Mouse (Mus musculus) forebrain, embryonic 14.5 days (tissue): ENCODE measurements around the gene Vps11. TPM values are rescaled to one million over a fixed set of nuclear protein-coding genes. Genes with fewer than 3 reads are reported as not detected.
"Not testable (repeated sequence)": the region's sequence is repeated elsewhere in the genome, so short reads cannot be mapped to it uniquely, and the experiment has no call there.

ENCODE experiments used
- ATAC-seq: fragments of 200-750 bp; cut with Nextera tagmentation; 2 replicates; pipeline ENCODE4 v1.8.0; 2017; ENCODE audit warnings: mild to moderate bottlenecking, moderate library complexity
- DNase-seq: peaks from one replicate; pipeline ENCODE4 v3.0.0-alpha.2; 2015; ENCODE audit warnings: low spot score
- H3K27ac ChIP-seq: fragments of 300-500 bp; sonication (generic); 2 replicates; pipeline ENCODE4 v1.5.1; 2014; ENCODE audit warnings: low read depth, mild to moderate bottlenecking, control low read depth, low read length, moderate library complexity
- H3K27me3 ChIP-seq: fragments of 300-500 bp; sonication (generic); replicated peaks from 2 replicates; pipeline ENCODE4 v1.6.1; 2014; ENCODE audit warnings: low read length, control low read depth, mixed read lengths; ENCODE audit not compliant: control insufficient read depth, insufficient read depth
- H3K36me3 ChIP-seq: fragments of 300-500 bp; sonication (generic); 2 replicates; pipeline ENCODE4 v1.6.1; 2014; ENCODE audit warnings: low read length, control low read depth; ENCODE audit not compliant: control insufficient read depth, insufficient read depth
- H3K4me1 ChIP-seq: fragments of 300-500 bp; sonication (generic); 2 replicates; pipeline ENCODE4 v1.6.1; 2014; ENCODE audit warnings: antibody characterized with exemption, low read length, control low read depth; ENCODE audit not compliant: control insufficient read depth, insufficient read depth
- H3K4me2 ChIP-seq: fragments of 300-500 bp; sonication (generic); 2 replicates; pipeline ENCODE4 v1.6.1; 2014; ENCODE audit warnings: mild to moderate bottlenecking, control low read depth, low read length
- H3K4me3 ChIP-seq: fragments of 300-500 bp; sonication (generic); 2 replicates; pipeline ENCODE4 v1.5.1; 2014; ENCODE audit warnings: low read depth, low read length, control low read depth
- H3K9ac ChIP-seq: fragments of 300-500 bp; sonication (generic); 2 replicates; pipeline ENCODE4 v1.6.1; 2014; ENCODE audit warnings: mild to moderate bottlenecking, low read length, control low read depth, moderate library complexity
- H3K9me3 ChIP-seq: fragments of 300-500 bp; sonication (generic); replicated peaks from 2 replicates; pipeline ENCODE4 v1.6.1; 2016; ENCODE audit warnings: low read length, control low read depth, mixed read lengths; ENCODE audit not compliant: control insufficient read depth
- WGBS: fragments of 180-500 bp; shearing (Covaris S2); extraction: QIAGEN DNeasy Blood & Tissue Kit; methylation state at CpG from one replicate; pipeline ENCODE4 v1.1.7; 2014; 5-methylcytosine and 5-hydroxymethylcytosine counted together
- polyA plus RNA-seq: library from polyadenylated mRNA; unstranded; fragments of >200 nt; fragmentation: Nextera tagmentation; extraction: Ambion mirVana; gene quantifications from 2 replicates; pipeline ENCODE4 v1.2.1, GENCODE M21; 2014

Vps11 gene
- polyA plus RNA-seq, 1 experiment from 2014 or later = 33.3 TPM

DNA sequence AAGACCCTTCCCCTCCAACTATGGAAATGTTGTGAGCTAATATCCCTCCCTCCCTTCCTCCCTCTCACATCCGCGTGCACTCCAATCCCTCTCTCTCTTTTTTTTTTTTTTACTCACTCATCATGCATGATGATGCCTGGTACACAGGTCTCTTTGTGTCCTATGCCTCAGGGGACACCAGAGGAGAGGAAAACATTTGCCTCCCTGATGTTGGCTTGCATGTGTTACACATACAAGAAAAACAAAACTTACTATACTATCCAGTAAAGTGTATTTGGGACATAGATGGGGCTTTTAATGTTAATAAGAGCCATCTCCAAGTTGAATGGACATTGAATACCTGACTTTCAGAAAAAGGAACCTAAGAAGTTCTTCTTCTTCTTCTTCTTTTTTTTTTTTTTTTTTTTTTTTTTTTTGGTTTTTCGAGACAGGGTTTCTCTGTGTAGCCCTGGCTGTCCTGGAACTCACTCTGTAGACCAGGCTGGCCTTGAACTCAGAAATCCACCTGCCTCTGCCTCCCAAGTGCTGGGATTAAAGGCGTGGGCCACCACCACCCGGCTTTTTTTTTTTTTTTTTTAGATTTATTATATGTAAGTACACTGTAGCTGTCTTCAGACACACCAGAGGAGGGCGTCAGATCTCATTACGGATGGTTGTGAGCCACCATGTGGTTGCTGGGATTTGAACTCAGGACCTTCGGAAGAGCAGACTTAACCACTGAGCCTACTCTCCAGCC, 36.3 kb downstream of the Vps11 start:
- not testable (repeated sequence) for H3K27ac ChIP-seq, H3K27me3 ChIP-seq, ATAC-seq, H3K36me3 ChIP-seq, H3K9ac ChIP-seq, H3K9me3 ChIP-seq, H3K4me2 ChIP-seq, DNase-seq
- Histone ChIP-seq H3K4me1 (peaks cover 13% of the 10 kb centered on the region), H3K4me3 (peak overlapping the region; percentile 62; the same call in 1 of the 2 replicates)
- 59% methylated on average over 7 of the region's 8 CpGs for WGBS

DNA sequence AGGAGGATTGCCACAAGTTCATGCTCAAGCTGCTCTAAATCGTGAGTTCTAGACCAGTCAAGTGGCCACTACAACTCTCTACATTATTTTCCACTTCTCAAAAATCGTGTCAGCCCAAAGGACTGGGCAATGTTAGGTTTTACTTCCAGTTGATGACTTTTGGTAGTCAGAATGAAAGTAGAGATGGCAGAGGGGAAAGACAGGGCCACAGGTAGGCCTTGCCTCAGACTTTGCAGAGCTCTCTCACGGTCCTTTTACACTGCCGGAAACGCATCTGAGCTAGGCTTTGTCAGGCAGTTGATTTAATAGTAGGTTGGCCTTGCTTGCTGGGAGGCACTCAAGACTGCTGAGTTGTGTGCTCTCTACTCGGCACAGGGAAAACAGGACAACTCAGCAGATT, 37.3 kb downstream of the Vps11 start:
- no peaks in the 10 kb centered on the region for H3K9me3 ChIP-seq
- H3K27me3 ChIP-seq = no peaks in the 10 kb centered on the region
- no peak overlapping the region for H3K9ac ChIP-seq
- no peak overlapping the region for H3K27ac ChIP-seq
- DNase-seq (no peak), ATAC-seq (no peak)
- H3K4me2 ChIP-seq = no peak overlapping the region
- no peak overlapping the region for H3K4me3 ChIP-seq
- no peaks in the 10 kb centered on the region; the same call in 1 of the 2 replicates for H3K36me3 ChIP-seq
- WGBS = 81% methylated on average over 6 of the region's 6 CpGs
- H3K4me1 ChIP-seq = peaks cover 15% of the 10 kb centered on the region

DNA sequence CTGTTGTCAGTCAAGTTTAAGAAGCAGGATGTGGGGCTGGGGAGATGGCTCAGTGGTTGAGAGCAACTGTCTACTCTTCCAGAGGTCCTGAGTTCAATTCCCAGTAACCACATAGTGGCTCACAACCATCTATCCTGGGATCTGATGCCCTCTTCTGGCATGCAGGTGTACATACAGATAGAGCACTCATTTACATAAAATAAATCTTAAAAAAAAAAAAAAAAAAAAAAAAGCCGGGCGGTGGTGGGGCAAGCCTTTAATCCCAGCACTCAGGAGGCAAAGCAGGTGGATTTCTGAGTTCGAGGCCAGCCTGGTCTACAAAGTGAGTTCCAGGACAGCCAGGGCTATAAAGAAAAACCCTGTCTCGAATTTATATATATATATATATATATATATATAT, 37.8 kb downstream of the Vps11 start:
- not testable (repeated sequence) for H3K4me2 ChIP-seq, H3K9ac ChIP-seq, H3K4me3 ChIP-seq, H3K36me3 ChIP-seq, H3K27ac ChIP-seq, H3K9me3 ChIP-seq, DNase-seq, H3K27me3 ChIP-seq, ATAC-seq
- H3K4me1 ChIP-seq = peaks cover 20% of the 10 kb centered on the region
- 80% methylated on average over 3 of the region's 4 CpGs for WGBS

DNA sequence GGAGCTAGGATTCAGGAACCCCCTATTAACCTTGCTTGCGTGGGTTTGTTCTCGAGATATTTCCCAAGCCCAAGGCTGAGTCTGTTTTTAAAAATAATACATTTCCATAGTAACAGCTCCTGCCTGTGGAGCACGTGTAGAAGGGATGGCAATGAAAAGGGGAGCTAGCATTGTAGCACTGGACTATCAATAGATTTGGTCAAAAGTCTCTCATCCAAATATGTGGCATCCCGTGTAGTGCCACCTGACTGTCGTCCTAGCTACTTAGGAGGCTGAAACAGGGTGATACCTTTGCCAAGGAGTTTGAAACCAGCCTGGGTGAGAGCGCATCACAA, 40.7 kb downstream of the Vps11 start:
- Histone ChIP-seq H3K9me3 (no peaks in the 10 kb centered on the region), H3K9ac (peak overlapping the region; percentile 54), H3K4me3 (peak overlapping the region; percentile 92), H3K36me3 (peaks cover 13% of the 10 kb centered on the region), H3K4me2 (peak overlapping the region; percentile 86), H3K27me3 (no peaks in the 10 kb centered on the region), H3K4me1 (peaks cover 22% of the 10 kb centered on the region), H3K27ac (peak overlapping the region; percentile 17)
- WGBS = 27% methylated on average over 6 of the region's 6 CpGs
- peak; percentile 8; the same call in 1 of the 2 replicates for ATAC-seq
- DNase-seq = peak; percentile 37

DNA sequence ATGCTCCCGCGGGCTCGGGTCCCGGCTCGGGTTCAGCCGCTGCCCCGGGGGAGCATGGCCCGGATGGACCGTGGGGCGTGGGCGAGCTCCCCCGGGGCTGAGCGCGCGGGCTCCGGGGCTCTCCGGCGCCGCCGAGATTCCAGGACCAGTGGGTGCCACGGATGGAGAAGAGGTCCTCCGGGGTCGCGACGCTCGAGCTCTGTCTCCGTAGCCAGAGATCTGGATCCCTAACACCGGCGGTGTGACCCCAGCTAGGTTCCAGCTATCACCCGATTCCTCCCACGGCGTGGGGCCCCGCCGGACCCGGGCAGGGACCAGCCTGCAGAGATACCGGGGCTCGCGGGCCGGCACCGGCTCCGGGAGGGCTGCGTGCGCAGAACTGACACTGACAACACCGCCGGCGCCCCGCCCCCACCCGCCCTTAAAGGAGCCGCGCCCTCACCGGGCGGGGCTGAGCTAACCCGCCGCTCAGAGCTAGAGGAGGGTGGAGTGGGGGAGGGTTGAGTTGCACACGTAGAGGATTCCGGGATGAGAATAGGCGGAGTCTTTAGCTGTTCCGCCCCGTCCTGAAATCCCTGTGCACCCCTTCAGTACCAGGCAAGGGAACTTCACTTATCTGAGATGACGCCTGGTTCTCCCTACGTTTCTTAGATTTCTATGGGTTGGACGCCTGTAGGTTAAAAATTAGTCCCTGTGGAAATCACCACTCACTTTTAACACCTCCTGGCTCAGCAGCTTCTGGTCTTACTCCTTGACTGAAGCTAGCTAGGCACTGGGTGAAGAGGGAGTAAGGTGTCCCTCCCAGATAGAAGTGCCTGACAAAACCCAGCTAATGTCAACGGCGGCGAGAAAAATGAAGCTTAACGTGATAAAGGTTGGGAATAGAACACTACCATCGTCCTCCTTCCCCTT, 41.3 kb downstream of the Vps11 start, which contains the start of gene C2cd2l:
C2cd2l (minus strand) TSS at position 399 of the 912 bp plus-strand sequence.
- peak; percentile 99 for ATAC-seq
- peaks cover 22% of the 10 kb centered on the region for H3K4me1 ChIP-seq
- H3K36me3 ChIP-seq = peaks cover 19% of the 10 kb centered on the region
- H3K27me3 ChIP-seq = no peaks in the 10 kb centered on the region
- peak; percentile 99 for DNase-seq
- H3K4me3 ChIP-seq = peak within 1 kb of the TSS; percentile 92
- no peaks in the 10 kb centered on the region for H3K9me3 ChIP-seq
- H3K27ac ChIP-seq = peak within 1 kb of the TSS; percentile 74
- peak within 1 kb of the TSS; percentile 93 for H3K9ac ChIP-seq
- H3K4me2 ChIP-seq = peak within 1 kb of the TSS; percentile 86
- WGBS = under 1% methylated on average over 66 of the region's 67 CpGs

DNA sequence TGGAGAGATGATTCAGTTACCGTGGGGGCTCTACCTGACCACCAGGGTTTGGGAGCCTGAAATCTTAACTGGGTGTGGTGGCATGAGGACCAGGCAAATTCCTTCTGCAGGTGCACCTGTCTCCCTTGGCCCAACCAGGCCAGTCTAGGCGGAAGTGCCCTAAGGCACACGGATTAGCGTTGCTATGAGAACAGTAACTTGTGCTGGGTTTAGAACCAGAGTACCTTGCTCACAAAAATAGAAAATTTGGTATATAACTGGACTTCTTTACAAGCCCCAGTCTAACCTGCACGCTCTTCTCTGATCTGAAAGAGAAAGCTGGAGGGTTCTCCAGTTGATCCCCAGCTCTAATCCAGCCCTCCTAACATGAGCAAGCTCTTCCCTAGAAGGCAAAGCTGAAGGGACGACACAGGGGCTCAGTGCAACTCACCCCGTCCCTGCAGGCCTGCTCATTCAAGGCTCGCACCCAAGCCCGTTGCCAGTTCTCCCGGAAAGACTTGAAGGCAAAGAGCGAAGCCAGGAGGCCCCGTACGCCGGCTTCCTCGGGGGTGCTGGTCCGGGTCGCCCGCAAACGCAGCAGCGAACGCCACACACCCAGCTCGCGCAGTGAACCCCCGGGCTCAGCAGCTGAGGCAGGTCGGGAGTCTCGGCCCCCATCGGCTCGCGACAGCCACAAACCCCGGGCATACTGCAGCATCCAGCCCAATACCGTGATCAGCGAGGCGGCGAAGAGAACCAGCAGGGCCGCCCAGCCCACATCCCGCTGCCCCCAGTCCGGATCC, 42.2 kb downstream of the Vps11 start:
- Histone ChIP-seq H3K4me1 (peaks cover 22% of the 10 kb centered on the region), H3K9ac (peak overlapping the region; percentile 93), H3K27me3 (no peaks in the 10 kb centered on the region), H3K4me3 (peak overlapping the region; percentile 92), H3K27ac (peak overlapping the region; percentile 74), H3K4me2 (peak overlapping the region; percentile 86), H3K9me3 (no peaks in the 10 kb centered on the region), H3K36me3 (peaks cover 27% of the 10 kb centered on the region)
- ATAC-seq (peak; percentile 21; the same call in 1 of the 2 replicates), DNase-seq (no peak)
- 1% methylated on average over 37 of the region's 37 CpGs for WGBS

DNA sequence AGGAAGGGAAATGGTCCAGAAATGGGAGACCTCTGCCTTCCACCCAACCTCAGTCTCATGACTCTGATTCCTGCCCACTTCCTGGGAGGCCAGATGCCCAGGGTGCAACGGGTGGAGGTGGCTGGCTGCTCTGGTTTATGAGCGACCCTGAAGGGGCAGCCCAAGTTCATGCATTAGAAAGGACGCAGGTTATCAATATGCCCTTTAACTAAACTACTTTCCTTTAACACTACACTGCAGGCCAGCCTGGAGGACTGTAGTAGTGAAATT, 42.7 kb downstream of the Vps11 start:
- H3K27ac ChIP-seq = no peak overlapping the region
- H3K27me3 ChIP-seq = no peaks in the 10 kb centered on the region
- H3K4me1 ChIP-seq = peaks cover 22% of the 10 kb centered on the region
- H3K9me3 ChIP-seq = no peaks in the 10 kb centered on the region
- WGBS = 32% methylated on average over 3 of the region's 3 CpGs
- H3K9ac ChIP-seq = peak overlapping the region; percentile 93
- H3K4me2 ChIP-seq = peak overlapping the region; percentile 86
- H3K4me3 ChIP-seq = peak overlapping the region; percentile 92
- DNase-seq (no peak), ATAC-seq (no peak)
- peaks cover 32% of the 10 kb centered on the region for H3K36me3 ChIP-seq

DNA sequence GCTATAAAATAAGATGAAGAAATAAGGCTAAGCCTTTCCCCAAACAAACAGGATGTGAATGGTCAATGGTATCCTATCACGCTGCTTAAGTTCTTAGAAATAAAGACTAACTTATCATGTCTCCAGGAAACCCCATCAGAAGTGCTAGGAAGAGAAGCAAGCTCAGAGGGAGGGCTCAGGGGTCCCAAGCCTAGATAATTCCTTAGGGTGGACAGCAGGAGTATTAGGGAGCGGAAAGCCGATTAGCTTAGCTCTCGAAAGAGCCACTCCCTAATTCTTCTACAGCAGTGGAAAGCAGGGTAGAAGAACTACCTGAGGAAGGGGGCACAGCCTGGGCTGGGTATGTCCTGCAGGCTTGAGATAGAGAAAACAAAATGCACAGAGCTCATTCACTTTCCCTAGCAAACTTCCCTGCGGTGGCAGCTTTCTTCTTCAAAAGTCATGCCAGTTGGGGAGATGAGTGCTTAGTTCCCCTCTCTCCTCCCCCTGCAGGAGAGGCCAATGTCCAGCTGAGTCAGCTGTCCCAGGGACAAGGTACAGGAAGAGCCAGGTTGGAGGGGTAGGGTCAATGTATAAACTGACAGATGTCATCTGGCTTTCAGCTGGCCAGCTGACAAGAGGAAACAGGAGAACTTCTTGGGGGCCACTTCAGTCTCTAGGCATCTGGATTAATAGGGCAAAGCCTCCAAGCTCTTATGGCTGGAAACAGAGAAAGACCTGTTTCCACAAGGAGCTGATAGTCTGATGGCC, 43.2 kb downstream of the Vps11 start:
- H3K4me1 ChIP-seq = peaks cover 22% of the 10 kb centered on the region
- H3K36me3 ChIP-seq = peaks cover 37% of the 10 kb centered on the region
- no peaks in the 10 kb centered on the region for H3K27me3 ChIP-seq
- H3K9ac ChIP-seq = peak overlapping the region; percentile 93
- peak overlapping the region; percentile 92 for H3K4me3 ChIP-seq
- H3K27ac ChIP-seq = no peak overlapping the region
- ATAC-seq (no peak), DNase-seq (no peak)
- WGBS = 43% methylated on average over 5 of the region's 5 CpGs
- peak overlapping the region; percentile 86 for H3K4me2 ChIP-seq
- H3K9me3 ChIP-seq = no peaks in the 10 kb centered on the region
